Mouse (Mus musculus) cerebellum, postnatal 25 days (tissue): ENCODE measurements around the gene Adam1a.

Experiments
- DNase-seq, 2 experiments: peaks; one replicate each; pipeline ENCODE4 v3.0.0; 2021; ENCODE audit warnings: mixed read lengths in 2 of 2

The Adam1a gene

DNA sequence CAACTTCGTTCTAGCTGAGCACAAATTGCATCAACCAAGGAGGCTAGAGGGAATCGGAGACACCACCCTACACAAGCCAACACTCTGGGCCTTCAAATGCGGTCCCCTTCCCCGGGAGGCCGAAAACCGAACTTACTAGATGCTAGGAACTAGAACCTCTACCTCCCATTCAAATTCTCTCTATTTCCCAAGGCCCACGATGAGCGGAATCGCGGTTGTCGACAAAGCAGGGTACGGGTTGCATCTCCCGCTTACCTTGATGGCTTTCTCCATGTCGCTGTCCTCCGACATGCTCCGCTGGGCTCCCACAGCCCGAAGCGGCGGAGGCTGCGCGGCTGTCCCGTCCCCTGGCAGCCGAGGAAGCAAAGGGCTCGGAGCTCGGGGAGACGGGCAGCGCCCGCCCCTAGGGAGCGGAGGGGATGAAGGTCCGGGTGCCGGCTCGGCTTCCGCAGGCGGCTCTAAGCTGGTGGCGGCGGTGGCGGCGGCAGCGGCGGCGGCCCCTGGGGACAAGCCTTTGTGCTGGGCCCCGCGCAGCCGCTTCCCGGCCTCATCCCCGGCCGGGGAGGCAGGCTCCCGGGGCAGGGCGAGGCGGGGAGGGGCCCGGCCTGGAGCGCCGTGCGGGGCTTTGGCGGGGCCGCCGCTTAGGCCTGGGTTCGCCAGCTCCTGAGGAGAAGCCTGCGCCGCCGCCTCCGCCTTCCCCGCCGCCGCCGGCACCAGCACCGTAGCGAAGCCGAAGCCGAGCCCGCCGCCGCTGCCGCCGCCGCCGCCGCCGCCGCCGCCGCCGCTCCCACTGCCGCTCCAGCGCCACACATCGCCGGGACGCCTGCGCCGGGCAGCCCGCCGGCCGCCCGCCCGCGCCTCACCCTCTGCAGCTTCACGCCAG is at the start of gene Adam1a, which contains the start of gene Gm42878:
Adam1a (minus strand) TSS at position 573 of the 883 bp plus-strand sequence.
Gm42878 (minus strand) TSS at position 573 of the 883 bp plus-strand sequence.
- DNase-seq, result no peak

DNA sequence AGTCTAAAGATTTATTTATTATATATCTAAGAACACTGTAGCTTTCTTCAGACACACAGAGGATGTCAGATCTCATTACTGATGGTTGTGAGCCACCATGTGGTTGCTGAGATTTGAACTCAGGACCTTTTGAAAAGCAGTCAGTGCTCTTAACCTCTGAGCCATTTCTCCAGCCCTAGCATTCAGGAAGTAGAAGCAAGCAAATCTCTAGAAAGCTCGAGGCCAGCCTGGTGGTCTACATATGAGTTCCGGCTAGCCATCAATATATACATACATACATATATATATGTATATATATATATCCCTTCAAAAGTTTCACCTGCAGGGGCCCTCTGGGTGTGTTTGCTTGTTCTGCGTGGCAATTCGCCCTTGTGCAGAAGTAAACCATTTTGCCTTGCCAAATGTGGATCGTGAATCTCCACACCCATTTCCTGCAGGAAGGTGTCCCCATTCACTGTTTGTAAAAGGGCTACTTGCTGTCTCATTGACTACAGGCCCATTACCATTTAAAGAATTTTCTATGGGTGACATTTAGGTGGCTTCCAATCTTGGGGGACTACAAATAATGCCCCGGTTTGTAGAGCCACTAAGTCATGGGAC is 49.5 kb upstream of the Adam1a start:
- no peak for DNase-seq

DNA sequence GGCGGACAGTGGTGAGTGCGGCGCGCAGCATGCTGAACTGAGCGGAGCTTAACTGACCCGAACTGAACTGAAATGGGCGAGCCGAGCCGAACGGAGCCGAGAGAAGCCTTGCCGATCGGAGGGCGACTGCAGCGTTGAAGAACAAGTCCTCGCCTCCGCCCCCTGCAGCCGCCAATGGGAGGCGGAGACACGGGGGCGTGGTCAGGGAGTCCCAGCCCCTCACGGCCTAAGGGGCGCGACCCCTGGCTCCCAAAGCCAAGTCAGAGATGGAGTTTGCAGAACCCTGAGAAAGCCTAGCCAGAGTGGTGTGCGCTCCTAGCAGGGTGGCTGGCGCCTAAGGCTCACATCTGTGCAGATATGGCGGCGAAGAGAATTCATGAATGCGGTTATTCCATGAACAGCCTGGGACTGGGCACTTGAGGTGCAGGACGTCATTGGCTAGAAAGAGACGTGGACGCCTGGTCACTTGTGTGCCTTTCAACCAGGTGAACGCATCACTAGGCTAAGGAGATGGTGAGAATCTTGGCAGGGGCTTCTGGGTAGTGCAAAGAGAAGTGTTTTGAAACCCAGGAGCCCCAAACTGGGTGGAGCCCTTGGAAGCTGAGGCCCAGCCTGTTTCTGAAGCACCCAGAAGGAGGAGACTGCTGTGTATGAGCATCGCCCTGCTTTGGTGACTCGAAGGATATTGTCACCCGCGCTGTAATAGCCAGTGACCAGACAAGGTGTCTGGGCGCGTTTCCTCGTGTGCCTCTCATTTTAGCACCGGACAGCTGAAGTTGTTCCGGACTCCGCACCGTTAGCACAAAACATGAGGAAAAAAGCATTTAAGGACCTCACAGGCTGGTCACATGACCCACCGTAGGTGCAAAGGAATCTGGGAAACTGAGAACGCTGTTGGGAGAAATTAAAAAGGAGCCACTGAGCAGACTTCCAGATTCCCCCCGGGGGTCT is 48.4 kb upstream of the Adam1a start, which contains the start of gene Aldh2:
Aldh2 (minus strand) TSS at position 374 of the 951 bp plus-strand sequence.
- DNase-seq, result peak; percentile 62 to 77

DNA sequence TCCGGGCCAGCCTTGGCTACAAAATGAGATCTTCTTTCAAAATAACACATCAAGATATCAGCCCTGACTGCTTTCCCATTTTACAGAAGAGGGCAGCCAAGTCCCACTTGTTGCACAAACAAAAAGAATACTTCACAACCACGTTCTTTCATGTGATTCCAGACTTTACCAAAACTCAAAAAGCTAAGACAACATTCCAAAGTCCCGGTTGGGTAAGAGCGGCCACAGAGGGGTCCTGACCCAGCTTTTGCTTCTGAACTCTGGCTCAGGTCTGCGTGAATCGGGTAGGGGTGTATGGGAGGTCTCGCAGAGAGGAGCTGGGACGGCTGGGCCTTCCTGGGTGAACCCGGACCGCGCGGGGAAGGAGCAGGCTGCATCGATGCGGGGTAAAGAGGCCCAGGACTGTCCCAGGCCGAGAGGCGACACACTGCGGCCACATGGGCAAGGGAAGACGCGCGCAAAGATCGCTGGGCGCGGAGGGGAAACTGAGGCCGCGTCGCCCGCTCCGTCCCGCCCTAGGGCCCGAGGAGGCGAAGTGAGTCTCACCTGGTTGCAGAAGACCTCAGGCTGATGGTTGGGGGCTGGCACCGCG is 47.6 kb upstream of the Adam1a start:
- DNase-seq, result peak in 1 of 2 experiments; percentile 19

DNA sequence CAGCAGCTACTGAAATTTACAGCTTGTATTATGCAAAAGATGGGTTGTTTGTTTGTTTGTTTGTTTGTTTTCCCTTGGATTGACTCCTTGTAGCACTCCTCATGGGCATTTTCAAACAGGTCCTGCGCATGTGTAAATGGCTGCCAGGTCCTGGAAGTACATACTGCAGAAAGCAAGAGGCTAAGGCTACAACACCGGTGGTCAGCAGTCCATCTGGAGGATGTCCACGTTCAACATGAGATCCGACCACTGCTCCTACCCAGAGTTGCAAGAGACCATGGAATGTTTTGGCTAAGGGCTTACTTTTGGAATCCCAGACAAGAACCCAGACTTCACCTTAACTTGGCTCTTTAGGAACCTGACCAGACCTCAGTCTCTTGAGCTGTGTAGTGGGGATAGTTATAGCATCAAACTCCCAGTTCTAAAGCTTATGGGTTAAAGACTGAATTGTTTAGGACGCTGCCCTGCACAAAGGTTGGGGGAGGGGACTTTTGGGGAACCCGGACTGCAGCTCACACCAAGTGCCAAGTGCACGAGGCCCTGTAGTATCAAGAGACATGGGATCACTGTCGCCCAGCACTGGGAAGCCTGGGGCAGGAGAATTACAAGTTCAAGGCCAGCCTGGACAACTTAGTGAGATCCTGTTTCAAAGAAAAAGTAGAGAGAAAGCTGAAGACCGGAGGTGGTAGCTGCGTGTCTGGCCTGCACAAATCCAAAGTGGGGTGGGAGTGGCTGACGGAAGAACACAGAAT is 47.0 kb upstream of the Adam1a start:
- no peak for DNase-seq

DNA sequence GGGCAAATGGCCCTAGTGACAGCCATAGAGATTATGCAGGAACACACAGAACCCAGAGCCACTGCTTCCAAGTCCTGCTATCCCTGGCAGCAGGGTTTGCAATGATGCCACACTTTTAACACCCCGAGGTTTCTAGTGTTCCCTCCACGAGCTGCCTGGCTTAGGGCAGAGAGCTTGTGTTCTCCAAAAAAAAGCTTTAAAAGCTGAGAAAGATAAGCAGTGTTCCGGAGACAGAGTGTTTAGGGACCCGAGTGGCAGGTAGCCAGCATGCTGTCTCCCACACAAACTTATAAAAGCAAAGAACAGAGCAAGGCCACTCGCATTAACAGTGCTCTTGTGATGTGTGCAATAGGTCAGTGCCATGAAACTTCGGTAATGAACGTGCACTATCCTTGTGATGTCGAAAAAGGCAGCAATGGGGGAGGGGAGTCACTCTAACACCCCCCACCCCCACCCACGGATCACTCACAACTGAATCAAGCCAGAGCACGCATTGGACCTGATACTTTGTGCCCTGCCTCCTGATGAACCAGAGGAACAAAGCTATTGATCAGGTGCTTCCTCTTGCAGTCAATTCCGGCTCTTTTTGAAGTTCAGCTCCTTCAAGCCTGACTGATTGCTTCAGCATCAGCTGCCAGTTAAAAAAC is 46.3 kb upstream of the Adam1a start:
- DNase-seq, result no peak

DNA sequence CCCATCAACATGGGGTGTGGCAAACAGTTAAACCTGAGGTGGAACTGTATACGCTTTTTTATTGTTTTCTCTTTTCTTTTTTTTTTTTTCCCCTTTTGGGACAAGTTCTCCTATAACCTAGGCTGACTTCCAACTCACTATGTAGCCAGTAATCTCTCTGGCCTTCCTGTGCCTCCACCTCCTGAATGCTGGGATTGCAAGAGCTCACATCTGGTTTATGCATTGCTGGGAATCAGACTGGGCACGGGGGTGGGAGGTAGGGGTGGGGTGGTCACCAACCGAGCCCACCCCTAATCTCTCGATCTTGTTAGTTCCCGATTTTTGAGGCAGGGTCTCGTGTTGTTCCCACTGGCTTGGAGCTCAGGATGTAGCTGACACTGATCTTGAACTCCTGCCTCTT is 44.6 kb upstream of the Adam1a start:
- no peak for DNase-seq

DNA sequence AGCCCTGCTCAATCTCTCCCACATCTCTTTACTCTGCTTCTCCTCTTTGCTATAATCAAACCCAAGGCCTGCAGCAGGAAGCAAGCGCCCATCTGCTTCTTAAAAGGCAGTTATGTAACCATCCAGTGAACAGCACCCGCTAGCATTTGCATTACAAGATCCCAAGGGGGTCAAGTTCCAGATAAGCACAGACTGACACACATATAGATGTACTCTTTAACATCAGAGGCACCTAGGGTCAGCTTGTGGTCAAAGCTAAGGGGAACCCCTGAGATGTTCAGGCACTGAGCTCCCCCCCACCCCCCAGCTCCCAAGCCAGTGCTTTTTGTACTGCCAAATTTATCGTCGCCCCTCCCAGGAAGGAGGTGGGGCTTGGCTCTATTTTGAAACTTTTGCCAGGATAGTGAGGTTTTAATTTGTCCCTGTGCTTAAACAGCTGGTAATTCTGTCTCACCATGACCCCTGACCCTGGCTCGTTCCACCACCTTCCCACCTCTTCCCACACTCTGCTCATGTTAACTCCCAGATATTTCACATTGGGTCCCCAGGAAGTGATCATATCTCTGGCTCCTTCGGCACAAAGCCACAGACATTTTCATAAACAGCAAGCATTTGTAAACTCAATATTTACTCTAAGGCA is 41.2 kb upstream of the Adam1a start:
- DNase-seq, result no peak

DNA sequence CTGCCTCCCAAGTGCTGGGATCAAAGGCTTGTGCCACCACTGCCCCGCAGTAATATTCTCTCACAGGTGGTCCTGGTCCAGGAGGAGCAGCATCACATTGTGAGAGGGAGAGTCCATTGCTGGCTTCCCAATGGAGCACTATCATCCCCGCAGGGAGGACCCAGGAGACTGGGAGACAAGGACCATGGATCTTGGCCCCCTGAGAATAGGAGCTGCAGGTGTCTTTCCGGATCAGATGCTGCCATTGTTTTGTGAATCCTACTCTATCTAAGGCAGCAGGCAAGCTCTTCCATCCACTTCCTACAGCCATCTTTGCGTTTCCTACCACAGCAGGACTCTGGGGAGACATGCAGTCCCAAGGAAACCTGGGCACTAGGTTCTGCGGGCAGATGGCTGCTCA is 40.4 kb upstream of the Adam1a start:
- DNase-seq, result no peak

DNA sequence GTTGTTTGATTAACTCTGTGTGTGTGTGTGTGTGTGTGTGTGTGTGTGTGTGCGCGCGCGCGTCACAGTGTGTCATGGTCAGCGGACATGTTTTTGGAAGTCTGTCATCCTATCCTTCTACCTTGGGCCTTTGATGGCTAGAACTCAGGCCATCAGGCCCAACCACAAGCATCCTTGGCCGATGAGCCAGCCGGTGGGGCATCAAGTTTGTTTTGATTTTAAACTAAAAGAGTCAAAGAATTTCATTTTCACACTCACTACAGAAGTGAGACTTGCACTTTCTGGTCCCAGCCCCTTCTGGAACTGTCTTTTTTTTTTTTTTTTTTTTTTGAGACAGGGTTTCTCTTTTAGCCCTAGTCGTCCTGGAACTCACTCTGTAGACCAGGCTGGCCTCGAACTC is 39.7 kb upstream of the Adam1a start:
- DNase-seq, result no peak

DNA sequence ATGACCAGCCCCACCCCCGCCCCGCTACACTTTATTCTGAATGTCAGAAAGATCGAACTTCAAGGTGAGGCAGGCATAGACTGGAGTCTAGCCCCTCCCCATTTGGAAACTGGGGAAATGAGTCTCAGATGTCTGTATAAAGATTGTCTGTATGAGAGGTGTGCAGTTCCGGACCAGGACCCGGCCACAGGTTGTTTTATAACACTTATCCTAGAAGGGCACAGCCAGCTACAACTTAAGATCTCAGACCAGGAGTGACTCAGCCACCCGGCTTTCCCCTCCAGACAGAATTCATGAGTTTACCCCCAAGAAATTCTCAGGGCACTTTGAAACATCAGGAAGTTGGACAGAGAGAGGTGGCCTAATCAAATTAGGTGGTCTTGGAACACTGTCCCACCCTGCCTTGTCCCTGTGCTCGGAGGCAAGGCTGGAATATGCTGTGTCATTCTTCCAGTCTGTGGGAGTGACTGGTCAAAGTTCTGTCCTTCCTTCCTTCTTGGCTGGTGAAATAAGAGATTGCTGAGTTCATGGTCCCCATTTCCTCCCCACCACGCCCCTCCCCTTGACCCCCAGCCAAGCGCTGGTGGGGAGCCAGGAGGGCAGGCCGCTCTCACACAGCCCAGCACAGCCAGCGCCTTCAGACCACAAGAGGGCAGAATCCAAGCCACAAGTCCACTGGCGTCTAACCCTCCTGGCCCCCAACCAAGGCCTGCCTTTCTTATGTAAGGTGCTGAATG is 38.7 kb upstream of the Adam1a start:
- peak; percentile 55 to 76 for DNase-seq

DNA sequence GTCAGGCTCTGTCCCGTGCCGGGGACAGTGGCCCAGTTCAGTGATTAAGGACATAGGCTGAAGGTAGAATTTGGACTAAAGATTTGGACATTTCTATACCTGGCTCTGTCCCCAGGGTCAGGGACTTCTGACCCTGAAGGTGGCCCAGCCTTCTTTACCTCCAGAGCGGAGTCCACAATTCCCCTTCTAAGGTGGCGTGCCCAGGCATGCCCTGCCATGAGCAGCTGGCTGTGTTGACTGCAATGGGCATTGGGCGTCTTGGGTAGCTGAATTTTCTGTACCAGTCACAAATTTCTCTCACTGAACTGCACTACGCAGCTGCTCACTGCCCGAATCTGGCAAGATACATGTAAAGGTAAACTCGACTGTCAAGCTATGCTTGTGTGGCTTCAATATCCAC is 36.7 kb upstream of the Adam1a start:
- no peak for DNase-seq

DNA sequence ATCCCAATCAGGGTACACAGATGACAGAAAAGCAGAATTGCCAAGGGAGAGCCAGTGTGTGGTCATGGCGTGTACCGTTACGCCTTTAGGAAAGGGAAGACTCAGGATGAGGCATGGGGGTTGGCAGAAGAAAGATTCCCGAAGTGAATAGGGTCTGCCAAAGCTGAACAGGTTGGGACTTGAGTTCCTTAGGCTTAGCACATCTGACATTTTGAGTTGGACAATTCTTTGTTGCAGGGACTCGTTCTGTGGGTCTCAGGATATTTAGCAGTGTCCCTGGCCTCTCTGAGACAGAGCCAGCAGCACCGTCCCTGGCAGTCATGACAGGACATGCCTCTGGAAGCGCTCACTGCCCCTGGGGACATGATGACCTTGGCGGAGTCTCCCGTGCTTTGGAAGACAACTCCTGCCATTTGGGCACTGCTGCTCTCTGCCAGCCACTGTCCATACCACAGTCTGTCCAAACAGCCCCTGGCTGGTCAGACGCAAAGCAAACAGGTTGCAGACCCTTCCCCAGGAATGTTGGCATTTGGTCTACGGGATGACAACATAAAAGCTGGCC is 31.7 kb upstream of the Adam1a start:
- DNase-seq, result no peak

DNA sequence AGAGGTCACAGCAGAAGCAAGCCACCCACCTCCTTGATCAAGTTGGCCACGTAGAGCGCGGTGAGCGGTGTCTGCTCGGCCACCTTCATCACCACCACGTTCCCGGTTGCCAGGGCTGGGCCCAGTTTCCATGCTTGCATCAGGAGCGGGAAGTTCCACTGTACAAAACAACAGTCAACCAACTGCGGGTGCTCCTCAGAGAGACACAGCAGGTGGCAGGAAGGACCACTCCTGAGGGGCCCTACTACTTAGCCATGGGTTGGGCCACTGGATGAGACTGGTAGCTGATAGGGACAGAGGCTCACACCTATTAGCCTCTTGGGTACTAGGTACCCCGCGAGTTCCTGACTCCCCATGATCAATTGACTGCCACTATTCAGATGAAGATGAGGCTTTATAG is 30.6 kb upstream of the Adam1a start:
- DNase-seq, result no peak

DNA sequence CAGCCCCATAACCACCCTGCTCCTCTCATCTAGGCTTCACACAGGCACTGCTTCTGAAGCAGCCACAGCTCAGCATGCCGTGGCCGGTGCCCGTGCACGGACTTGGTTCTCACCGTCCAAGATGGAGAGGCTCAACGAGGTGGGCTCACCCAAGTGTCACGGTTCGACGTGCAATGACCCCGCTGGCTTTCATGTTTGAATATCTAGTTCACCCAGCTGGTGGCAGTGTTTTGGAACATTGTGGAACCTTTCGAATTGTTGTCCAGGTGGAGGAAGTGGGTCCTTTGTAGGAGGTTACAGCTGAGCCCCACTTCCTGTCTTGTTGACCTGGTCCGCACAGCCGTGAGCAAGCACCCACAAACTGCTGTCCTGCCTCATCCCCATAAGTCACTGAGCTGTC is 28.9 kb upstream of the Adam1a start:
- DNase-seq, result no peak

DNA sequence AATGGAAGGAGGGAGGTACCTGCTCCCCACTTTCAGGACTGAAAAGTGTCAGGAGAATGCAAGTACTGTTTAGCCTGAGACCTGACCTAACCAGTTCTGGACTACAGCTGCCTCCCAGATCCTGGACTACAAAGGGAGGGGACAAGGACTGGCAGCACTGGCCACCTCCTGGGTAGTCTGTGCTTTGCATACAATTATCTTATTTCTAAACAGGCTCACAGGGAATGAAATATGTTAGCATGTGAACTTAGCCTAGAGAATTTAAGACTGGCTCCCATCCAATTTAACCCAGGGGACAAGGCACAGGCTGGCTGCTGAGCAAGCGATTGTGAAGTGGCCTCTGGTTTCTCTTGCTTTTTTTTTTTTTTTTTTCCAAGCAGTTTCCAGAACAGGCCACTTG is 25.5 kb upstream of the Adam1a start:
- DNase-seq, result no peak

DNA sequence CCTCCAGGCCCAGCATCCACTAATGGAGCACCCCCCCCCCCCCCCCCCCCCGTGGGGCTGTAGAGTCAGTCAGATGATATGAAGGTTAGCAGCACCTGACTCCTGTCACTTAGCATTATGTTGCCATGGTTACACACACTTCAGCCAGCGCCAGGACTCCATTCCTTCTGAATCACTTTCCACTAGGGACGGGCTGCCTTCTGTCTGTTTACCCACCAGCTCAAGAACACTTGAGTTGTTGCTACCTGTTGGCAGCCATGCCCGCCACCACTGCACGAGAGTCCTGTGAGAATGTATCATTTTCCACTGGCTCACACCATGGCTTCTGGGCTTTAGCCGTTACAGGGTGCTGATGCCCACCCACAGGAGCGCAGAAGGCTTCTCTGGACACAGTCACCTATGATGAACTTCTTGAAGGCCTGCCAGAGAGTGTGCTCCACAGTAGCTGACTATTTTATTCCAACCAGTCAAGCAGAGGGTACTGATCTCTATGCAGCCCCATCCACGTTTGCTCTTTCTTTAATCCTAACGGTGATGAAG is 24.7 kb upstream of the Adam1a start:
- DNase-seq, result no peak

DNA sequence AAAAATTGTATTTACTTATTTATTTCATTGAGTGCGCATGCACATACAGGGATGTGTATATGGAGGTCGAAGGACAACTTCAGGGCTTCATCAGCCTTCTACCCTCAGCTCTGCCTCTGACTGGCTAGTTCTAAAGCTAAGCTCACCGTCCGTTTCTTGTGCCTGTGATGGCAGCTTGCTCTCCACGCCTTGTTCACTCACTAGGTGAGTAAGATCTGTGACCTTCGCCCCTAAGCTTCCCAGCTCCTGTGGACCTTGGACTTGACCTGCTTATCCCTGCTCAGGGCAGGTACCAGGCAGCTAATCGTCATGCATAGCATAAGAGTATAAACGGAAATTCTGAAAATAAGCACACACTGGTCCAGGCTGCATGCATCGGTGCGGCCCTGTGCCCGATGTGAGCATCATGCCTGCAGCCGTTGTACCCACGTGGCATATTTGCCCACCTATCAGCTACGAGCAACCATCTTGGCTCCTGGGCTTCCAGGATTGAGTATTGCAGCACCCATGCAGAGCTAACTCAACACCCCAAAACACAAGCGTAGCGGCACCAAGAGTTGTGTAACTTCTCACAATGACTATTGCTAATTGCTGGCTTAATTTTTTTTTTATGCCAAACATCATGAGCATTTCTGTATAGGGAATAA is 20.9 kb upstream of the Adam1a start:
- no peak for DNase-seq

DNA sequence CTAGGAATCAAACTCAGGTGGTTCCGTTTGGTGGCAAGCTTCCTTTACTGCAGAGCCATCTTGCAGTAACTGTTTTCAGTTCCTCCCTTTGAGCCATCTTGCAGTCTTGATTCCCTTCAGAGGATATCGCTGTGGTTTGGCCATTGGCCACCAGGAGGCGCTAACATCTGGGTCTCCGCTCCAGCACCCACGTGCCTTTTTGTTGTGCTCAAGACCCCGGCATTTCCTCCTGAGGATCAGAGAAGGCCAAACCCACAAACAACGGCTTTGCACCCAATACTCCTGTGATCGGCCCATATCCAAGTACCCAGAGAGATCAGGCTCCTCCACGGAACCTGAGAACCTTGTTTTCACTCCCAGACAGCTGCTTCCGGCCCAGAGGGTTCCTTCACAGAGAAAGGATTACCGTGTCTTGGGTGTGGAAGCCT is 19.2 kb upstream of the Adam1a start:
- peak; percentile 61 to 77 for DNase-seq
